Mouse (Mus musculus) cerebellum, postnatal 36 days (tissue): ENCODE data around the gene Gja6.

Source experiments
- DNase-seq, 2 experiments: peaks; one replicate each; pipeline ENCODE4 v3.0.0; 2021 to 2022; ENCODE audit warnings: mixed read lengths in 2 of 2

Gja6 gene

GRCm38 (mm10) chrX:160906952-160907351 lies at the start of gene Gja6:
Gene Gja6, minus strand, starts transcription at chrX:160907052.
- DNase-seq, result no peak

GRCm38 (mm10) chrX:160949583-160949982 lies 42.7 kb upstream of the Gja6 start:
- no peak for DNase-seq

GRCm38 (mm10) chrX:160944722-160945121 lies 37.9 kb upstream of the Gja6 start:
- DNase-seq, result no peak

GRCm38 (mm10) chrX:160935541-160935940 lies 28.7 kb upstream of the Gja6 start:
- peak; percentile 43 to 46 for DNase-seq

GRCm38 (mm10) chrX:160930656-160931055 lies 23.8 kb upstream of the Gja6 start:
- no peak for DNase-seq

- no peak for DNase-seq
Measured at GRCm38 (mm10) chrX:160928870-160929269, 22.0 kb upstream of the Gja6 start.

GRCm38 (mm10) chrX:160919022-160919637 lies 12.3 kb upstream of the Gja6 start:
- DNase-seq, result no peak

GRCm38 (mm10) chrX:160906477-160906876 lies 375 bp downstream of the Gja6 start:
- DNase-seq, result no peak

- no peak for DNase-seq
Measured at GRCm38 (mm10) chrX:160905913-160906312, 939 bp downstream of the Gja6 start.

GRCm38 (mm10) chrX:160905041-160905678 lies 1.7 kb downstream of the Gja6 start:
- peak in 1 of 2 experiments; percentile 8 for DNase-seq

- no peak for DNase-seq
Measured at GRCm38 (mm10) chrX:160901118-160901517, 5.7 kb downstream of the Gja6 start.

- no peak for DNase-seq
Measured at GRCm38 (mm10) chrX:160892077-160892476, 14.8 kb downstream of the Gja6 start.

GRCm38 (mm10) chrX:160886301-160886700 lies 20.6 kb downstream of the Gja6 start:
- DNase-seq, result no peak

GRCm38 (mm10) chrX:160866576-160866975 lies 40.3 kb downstream of the Gja6 start:
- peak; percentile 29 to 47 for DNase-seq

GRCm38 (mm10) chrX:160865022-160865421 lies 41.8 kb downstream of the Gja6 start:
- DNase-seq, result no peak

- peak; percentile 5 to 39 for DNase-seq
Measured at GRCm38 (mm10) chrX:160863689-160864383, 43.0 kb downstream of the Gja6 start.
